Mouse (Mus musculus): ENCODE measurements at regions not wholly inside any gene's neighbourhood (a gene's known extent, or its start where the extent isn't known, plus 50 kb on each side); places are given as distances from the start of the nearest gene placed in this dataset.

- 72% methylated on average over 2 of the region's 2 CpGs for WGBS
- Histone ChIP-seq H3K9ac (no peak overlapping the region), H3K4me1 (no peaks in the 10 kb centered on the region), H3K9me3 (replicated peaks) (no peaks in the 10 kb centered on the region), H3K4me3 (no peak overlapping the region), H3K36me3 (no peaks in the 10 kb centered on the region), H3K4me2 (replicated peaks) (no peak overlapping the region), H3K27ac (no peak overlapping the region), H3K27me3 (no peaks in the 10 kb centered on the region)
- ATAC-seq (ENCODE audit: low FRiP score) = no peak
Measured at GRCm38 (mm10) chr14:17347286-17347685, 312.8 kb upstream of the Thrb start.

DNA sequence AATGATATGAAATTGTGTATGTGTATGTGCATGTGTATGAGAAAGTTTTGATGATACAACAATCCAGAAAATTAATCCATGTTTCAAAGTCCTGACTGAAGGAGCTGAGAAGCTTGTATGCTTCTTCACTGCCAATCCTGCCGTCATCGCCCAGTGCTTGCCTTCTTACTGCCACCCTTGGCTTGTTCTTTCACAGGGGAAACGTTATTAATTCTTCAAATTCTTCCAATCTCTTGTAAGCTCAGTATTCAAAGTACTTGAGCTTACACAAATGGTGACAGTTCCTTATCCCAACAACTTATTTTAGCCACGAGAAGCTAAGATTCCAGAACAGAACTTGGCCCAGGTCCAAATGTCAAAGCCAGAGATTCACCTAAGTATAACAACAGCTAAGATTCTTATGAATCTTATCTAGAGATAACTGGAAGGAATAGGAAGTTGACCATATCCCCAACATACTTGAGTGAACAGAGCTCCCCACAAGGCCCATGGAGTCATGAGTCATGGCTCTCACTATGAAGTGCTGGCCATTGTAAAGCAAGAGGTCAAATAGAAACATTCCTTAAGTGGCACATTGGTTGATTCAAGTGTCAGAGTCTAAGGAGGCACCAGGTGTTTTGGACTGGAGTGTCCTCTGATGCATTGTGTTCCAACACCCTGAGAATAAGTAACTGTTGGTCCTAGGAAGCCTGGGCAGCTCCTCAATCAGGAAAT lies 307.6 kb upstream of the Thrb start:
- no peaks in the 10 kb centered on the region for H3K36me3 ChIP-seq
- H3K9ac ChIP-seq = no peak overlapping the region
- H3K4me3 ChIP-seq = no peak overlapping the region
- WGBS = 86% methylated on average over 4 of the region's 4 CpGs
- no peak overlapping the region for H3K4me2 ChIP-seq (replicated peaks)
- no peak overlapping the region for H3K27ac ChIP-seq
- no peaks in the 10 kb centered on the region for H3K27me3 ChIP-seq
- no peaks in the 10 kb centered on the region for H3K4me1 ChIP-seq
- ATAC-seq (ENCODE audit: low FRiP score) = no peak
- H3K9me3 ChIP-seq (replicated peaks) = no peaks in the 10 kb centered on the region

DNA sequence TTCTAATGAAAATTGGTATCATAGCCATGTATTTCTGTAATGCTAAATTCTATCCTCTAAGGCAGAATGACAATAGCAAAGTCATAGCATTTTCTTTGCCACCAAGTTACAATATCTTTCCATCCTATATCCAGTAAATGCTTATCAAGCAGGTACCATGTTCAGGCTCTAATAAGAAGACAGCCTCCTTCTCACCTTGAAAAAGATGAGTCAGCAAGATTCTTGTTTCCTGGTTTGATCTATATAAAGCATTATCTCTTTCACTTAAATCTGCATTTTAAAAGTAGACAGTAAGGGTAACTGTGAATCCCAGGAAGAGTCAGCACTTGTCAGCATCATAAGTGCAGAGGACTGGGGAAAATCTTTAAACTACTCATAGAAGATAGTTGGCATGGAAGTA lies 298.2 kb upstream of the Thrb start:
- no peaks in the 10 kb centered on the region for H3K36me3 ChIP-seq
- no peaks in the 10 kb centered on the region for H3K27me3 ChIP-seq
- H3K4me2 ChIP-seq (replicated peaks) = no peak overlapping the region
- no peak overlapping the region for H3K9ac ChIP-seq
- no peaks in the 10 kb centered on the region for H3K4me1 ChIP-seq
- no peak for ATAC-seq (ENCODE audit: low FRiP score)
- no peak overlapping the region for H3K27ac ChIP-seq
- H3K4me3 ChIP-seq = no peak overlapping the region
- H3K9me3 ChIP-seq (replicated peaks) = no peaks in the 10 kb centered on the region

GRCm38 (mm10) chr14:17402751-17403479 lies 257.1 kb upstream of the Thrb start:
- Histone ChIP-seq H3K36me3 (no peaks in the 10 kb centered on the region), H3K4me2 (replicated peaks) (no peak overlapping the region), H3K27ac (no peak overlapping the region), H3K9me3 (replicated peaks) (no peaks in the 10 kb centered on the region), H3K27me3 (no peaks in the 10 kb centered on the region), H3K9ac (no peak overlapping the region), H3K4me1 (no peaks in the 10 kb centered on the region), H3K4me3 (no peak overlapping the region)
- peak; percentile 78 for ATAC-seq (ENCODE audit: low FRiP score)
- 40% methylated on average over 7 of the region's 7 CpGs for WGBS

- Histone ChIP-seq H3K27me3 (no peaks in the 10 kb centered on the region), H3K9ac (no peak overlapping the region), H3K27ac (no peak overlapping the region), H3K36me3 (no peaks in the 10 kb centered on the region), H3K4me2 (replicated peaks) (no peak overlapping the region), H3K4me3 (no peak overlapping the region), H3K4me1 (no peaks in the 10 kb centered on the region), H3K9me3 (replicated peaks) (no peaks in the 10 kb centered on the region)
- WGBS = 65% methylated on average over 2 of the region's 2 CpGs
- peak; percentile 55; the same call in 1 of the 2 replicates for ATAC-seq (ENCODE audit: low FRiP score)
Measured at GRCm38 (mm10) chr14:17405551-17406336, 254.3 kb upstream of the Thrb start.

- Histone ChIP-seq H3K4me3 (no peak overlapping the region), H3K9me3 (replicated peaks) (no peaks in the 10 kb centered on the region)
- no peak for ATAC-seq (ENCODE audit: low FRiP score)
Measured at GRCm38 (mm10) chr14:17406879-17407278, 253.2 kb upstream of the Thrb start.

GRCm38 (mm10) chr14:17408343-17408742 lies 251.7 kb upstream of the Thrb start:
- no peaks in the 10 kb centered on the region for H3K27me3 ChIP-seq
- H3K4me1 ChIP-seq = no peaks in the 10 kb centered on the region
- no peak for ATAC-seq (ENCODE audit: low FRiP score)
- WGBS = 83% methylated on average over 5 of the region's 5 CpGs
- no peak overlapping the region for H3K27ac ChIP-seq
- H3K4me2 ChIP-seq (replicated peaks) = no peak overlapping the region
- no peaks in the 10 kb centered on the region for H3K9me3 ChIP-seq (replicated peaks)
- no peak overlapping the region for H3K4me3 ChIP-seq
- no peak overlapping the region for H3K9ac ChIP-seq
- H3K36me3 ChIP-seq = no peaks in the 10 kb centered on the region

More at GRCm38 (mm10) chr14:17406879-17407278, 253.2 kb upstream of the Thrb start:
- Histone ChIP-seq H3K9ac (no peak overlapping the region), H3K4me2 (replicated peaks) (no peak overlapping the region), H3K36me3 (no peaks in the 10 kb centered on the region), H3K4me1 (no peaks in the 10 kb centered on the region), H3K27me3 (no peaks in the 10 kb centered on the region), H3K27ac (no peak overlapping the region)

DNA sequence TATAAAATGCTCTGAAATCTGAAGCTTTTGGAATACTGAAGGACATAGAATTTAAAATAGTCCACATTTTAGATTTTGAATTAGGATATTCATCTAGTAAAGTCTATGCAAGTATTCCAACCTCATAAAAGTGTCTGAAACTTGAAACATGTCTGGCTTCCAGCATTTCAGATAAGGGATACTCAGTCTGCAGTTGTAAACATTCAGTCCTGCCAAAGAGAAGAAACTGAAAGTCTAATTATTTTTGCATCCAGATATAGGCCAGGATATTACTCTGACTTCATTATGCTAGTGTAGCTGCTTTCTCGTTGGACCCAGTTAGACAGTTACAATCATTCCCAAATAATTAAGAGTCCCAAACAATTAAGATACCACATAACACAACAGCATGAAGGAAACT lies 251.2 kb upstream of the Thrb start:
- no peak overlapping the region for H3K4me2 ChIP-seq (replicated peaks)
- no peaks in the 10 kb centered on the region for H3K9me3 ChIP-seq (replicated peaks)
- H3K9ac ChIP-seq = no peak overlapping the region
- no peak overlapping the region for H3K4me3 ChIP-seq
- 81% methylated on average over 1 of the region's 1 CpGs for WGBS
- no peak for ATAC-seq (ENCODE audit: low FRiP score)
- H3K27me3 ChIP-seq = no peaks in the 10 kb centered on the region
- H3K4me1 ChIP-seq = no peaks in the 10 kb centered on the region
- no peaks in the 10 kb centered on the region for H3K36me3 ChIP-seq
- H3K27ac ChIP-seq = no peak overlapping the region

- Histone ChIP-seq H3K4me3 (no peak overlapping the region), H3K9ac (no peak overlapping the region), H3K36me3 (no peaks in the 10 kb centered on the region), H3K27me3 (no peaks in the 10 kb centered on the region), H3K9me3 (replicated peaks) (no peaks in the 10 kb centered on the region), H3K27ac (no peak overlapping the region), H3K4me2 (replicated peaks) (no peak overlapping the region), H3K4me1 (no peaks in the 10 kb centered on the region)
- WGBS = 89% methylated on average over 6 of the region's 6 CpGs
- no peak for ATAC-seq (ENCODE audit: low FRiP score)
Measured at GRCm38 (mm10) chr14:17409497-17409896, 250.6 kb upstream of the Thrb start.

DNA sequence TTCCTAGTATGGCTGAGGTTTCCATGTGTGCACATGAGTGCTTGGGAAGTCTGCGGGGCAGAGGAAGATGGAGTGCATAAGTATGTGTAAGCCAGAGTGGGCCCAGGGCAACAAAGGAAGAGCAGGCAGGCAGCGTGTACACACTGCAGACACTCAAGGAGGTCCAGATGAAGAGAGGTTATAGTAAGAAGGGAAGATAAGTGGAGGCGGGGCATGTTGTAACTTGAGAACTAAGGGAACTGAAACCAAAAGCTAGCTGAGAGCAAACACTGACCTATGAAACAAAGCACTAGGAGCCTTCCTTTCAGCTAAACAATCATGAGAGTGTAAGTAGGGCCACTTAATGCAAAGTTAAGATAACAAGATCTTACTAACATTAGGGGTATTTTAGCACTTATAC lies 249.3 kb upstream of the Thrb start:
- Histone ChIP-seq H3K27ac (no peak overlapping the region), H3K4me3 (no peak overlapping the region), H3K36me3 (no peaks in the 10 kb centered on the region), H3K9ac (no peak overlapping the region), H3K4me2 (replicated peaks) (no peak overlapping the region), H3K27me3 (no peaks in the 10 kb centered on the region), H3K9me3 (replicated peaks) (no peaks in the 10 kb centered on the region), H3K4me1 (no peaks in the 10 kb centered on the region)
- ATAC-seq (ENCODE audit: low FRiP score) = no peak
- WGBS = 30% methylated on average over 3 of the region's 3 CpGs

DNA sequence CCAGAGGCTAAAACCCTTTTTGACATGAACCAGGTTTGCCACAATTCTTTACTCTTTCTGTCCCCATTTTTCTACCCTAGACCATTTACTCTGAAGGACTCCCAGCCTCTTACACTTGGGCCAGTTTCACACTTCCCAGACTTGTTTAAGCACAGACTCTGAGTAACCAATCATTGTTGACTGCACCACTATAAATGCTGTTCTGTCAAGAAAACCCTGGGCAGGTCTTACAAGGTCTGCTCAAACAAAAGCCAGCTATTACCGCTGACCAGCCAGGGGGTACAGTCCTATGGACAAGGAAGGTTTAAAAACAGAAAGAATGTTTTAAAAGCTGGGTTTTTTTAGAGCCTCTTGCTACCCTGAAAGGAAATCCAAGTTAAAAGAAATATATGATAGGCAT lies 248.8 kb upstream of the Thrb start:
- Histone ChIP-seq H3K27me3 (no peaks in the 10 kb centered on the region), H3K9me3 (replicated peaks) (no peaks in the 10 kb centered on the region), H3K4me1 (no peaks in the 10 kb centered on the region), H3K4me3 (no peak overlapping the region), H3K9ac (no peak overlapping the region), H3K36me3 (no peaks in the 10 kb centered on the region), H3K27ac (no peak overlapping the region), H3K4me2 (replicated peaks) (no peak overlapping the region)
- no peak for ATAC-seq (ENCODE audit: low FRiP score)
- 36% methylated on average over 1 of the region's 1 CpGs for WGBS

DNA sequence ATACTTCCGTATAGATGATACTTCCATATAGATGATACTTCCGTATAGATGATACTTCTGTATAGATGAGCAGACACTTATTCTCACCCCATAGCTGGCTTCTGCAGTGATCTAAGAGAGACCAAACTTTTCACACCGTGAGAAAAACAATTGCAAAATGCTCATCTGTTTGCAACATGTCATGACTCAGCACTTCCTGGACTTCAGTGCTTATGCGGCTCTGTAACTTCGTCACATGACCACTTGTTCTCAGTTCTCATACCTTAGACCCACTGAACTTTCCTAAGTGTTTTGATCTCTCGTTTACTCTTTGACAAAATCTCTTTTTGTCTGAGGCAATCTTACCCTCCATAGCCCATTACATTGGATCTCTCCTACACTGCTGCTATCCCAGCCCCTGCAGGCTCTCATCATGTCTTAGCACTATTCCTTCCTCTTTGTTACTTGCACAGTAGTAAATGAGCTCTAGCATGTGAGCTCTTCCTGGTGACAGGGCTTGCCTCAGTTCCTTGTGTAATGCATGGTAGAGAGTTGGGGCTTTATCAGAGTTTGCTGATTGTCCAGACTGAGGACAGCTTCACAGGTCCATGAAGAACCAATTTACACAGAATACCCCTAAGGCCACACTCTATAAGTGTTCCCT lies 245.7 kb upstream of the Thrb start:
- Histone ChIP-seq H3K9ac (no peak overlapping the region), H3K36me3 (no peaks in the 10 kb centered on the region), H3K4me2 (replicated peaks) (no peak overlapping the region), H3K9me3 (replicated peaks) (no peaks in the 10 kb centered on the region), H3K27ac (no peak overlapping the region), H3K4me3 (no peak overlapping the region), H3K27me3 (no peaks in the 10 kb centered on the region), H3K4me1 (no peaks in the 10 kb centered on the region)
- ATAC-seq (ENCODE audit: low FRiP score) = no peak
- WGBS = 87% methylated on average over 6 of the region's 6 CpGs

All from hindbrain, embryonic 12.5 days (tissue).